Mouse (Mus musculus): ENCODE measurements around the gene Ptpa. TPM values are rescaled to one million over a fixed set of nuclear protein-coding genes. Genes with fewer than 3 reads are reported as not detected.

The Ptpa gene
- total and polyA plus RNA-seq, 3 experiments: 111 to 194 (median 122) TPM

DNA sequence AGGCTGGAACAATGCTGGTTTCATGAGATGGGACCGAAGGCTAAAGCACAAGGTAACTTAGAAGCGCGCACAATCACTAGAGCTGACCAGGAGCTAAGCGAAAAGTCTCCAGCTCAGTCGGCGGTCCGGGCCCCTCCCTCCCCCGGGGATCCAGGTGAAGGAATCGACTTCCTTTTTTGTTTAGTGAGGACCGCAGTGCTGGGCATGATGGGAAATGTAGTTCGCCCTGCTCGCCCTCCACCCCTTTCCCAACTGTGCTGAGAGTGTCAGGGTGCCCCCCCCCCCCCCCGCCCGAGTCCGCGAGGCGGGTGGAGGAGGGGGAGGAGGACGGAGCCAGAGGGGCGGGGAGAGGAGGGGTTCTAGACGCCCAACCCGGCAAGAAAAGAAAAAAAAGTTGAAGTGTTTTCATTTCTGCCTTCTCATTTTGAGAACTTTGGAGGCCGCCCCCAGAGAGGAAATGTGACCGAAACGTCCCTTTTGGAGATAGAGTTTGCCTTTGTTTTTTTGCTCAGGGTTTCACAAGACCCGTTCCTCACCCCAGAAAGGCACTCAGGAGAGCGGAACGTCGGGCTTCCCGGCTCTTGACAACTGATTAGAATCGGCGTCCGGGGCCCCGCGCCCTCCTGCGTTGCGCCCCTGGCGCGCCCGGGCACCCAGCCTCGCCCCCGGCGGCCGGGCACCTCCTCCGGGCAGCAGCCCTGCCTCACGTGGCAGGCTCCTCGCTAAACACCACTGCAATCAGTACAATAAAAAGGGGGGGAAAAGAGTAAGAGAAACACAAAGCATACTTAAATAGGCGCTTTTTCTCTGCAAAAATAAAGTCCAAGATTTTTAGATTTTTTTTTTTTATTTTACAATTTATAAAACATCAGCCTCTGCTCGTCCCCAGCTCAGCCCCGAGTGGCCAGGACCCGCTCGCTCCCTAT lies 56.2 kb downstream of the Ptpa start (continued):
- TF ChIP-seq ZMIZ1 (IDR thresholded peaks at IDR 0.05; ENCODE audit: low read depth, low read length): no peak
- no peak for TF ChIP-seq NRF1 (IDR thresholded peaks at IDR 0.05; ENCODE audit: low read depth, low read length)
- peak; percentile 87 for TF ChIP-seq ELF1 (IDR thresholded peaks at IDR 0.05; ENCODE audit: low read depth, low read length)
- no peak for TF ChIP-seq POLR2AphosphoS2 (IDR thresholded peaks at IDR 0.05; ENCODE audit: low read depth, low read length)
- TF ChIP-seq CHD2 (IDR thresholded peaks at IDR 0.05; ENCODE audit: low read length): peak; percentile 75; the same call in 1 of the 2 replicates
- TF ChIP-seq ZKSCAN1 (IDR thresholded peaks at IDR 0.05; ENCODE audit: borderline replicate concordance, low read depth, low read length): no peak
- no peak for TF ChIP-seq USF1 (IDR thresholded peaks at IDR 0.05; ENCODE audit: low read depth, low read length)

DNA sequence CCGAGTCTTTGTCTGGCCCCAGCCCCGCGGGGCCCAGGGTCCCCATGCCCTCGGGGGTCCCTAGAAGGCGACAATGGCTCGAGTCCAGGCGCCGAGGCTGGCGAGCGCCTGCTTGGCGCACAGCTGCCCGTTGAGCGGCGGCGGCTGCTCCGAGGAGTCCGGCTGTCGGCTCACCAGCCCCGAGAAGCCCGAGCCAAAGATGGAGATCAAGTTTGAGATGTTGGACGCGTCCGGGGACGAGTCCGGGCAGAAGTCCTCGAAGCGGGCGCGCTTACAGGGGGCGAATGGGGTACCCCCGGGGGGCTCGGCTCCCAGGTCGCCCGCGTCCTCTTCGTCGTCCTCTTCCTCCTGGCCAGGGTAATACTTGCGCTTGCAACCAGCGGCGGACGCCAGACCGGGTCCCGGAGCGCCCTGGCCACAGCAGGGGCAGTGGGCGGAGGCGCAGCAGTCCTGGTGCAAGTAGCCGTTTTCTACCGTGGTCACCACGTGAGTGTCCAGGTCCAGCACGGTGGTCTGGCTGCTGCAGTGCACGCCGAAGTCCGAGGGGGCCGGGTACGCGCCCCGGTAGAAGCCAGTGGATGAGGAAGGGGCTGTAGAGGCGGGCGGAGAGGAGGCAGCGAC lies 57.0 kb downstream of the Ptpa start:
- in situ Hi-C loops (cut with MboI; ENCODE audit: low pct_ligation_motif_present, low pct_unique_long_range_greater_than_20kb, low sequenced_read_pairs): loop anchor here (5.0 kb wide), 1 partner anchor 36 kb away; no protein-coding TSS in a partner anchor

DNA sequence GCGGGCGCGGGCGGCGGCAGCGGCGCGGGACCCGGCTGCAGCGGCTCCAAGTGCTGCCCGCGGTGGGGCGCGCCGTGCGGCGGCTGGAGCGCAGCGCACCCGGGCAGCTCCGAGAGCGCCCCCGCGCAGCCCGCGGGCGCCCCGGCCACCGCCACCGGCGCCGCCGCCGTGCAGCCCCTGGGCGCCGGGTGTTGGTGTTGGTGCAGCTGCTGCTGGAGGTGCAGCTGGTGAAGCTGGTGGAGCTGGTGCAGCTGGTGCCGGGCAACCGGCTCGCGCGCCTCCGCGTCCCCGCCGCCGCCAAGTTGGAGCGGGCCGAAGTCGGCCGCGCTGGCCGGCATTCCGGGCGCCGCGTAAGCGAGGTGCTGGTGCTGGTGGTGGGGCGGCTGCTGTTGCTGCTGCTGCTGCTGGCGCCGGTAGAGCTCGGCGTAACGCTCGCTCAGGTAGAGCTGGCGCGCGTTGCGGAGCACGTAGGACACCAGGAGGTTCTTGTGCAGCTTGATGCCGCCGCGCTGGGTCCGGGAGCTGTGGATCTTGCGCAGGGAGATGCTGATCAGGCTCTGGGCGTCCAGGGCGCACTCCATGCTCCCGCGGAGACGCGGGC lies 57.7 kb downstream of the Ptpa start:
- Histone ChIP-seq H3K27me3 (replicated peaks) (peaks cover 77% of the 10 kb centered on the region), H3K4me2 (ENCODE audit: insufficient read depth, low read depth, poor library complexity, severe bottlenecking) (peak overlapping the region; percentile 79), H3K36me3 (replicated peaks in 1 of 2; ENCODE audit: control insufficient read depth in 1 of 2, insufficient read depth in 1 of 2, low read length in 1 of 2) (no peaks in the 10 kb centered on the region), H3K4me1 (ENCODE audit: control insufficient read depth in 1 of 2, insufficient read depth in 2 of 2) (peaks cover 9 to 33% of the 10 kb centered on the region in 2 experiments), H3K79me2 (replicated peaks; ENCODE audit: control insufficient read depth, extremely low read depth, insufficient read depth, poor library complexity, severe bottlenecking) (no peaks in the 10 kb centered on the region), H3K9me3 (replicated peaks; ENCODE audit: low read length) (peaks cover 4% of the 10 kb centered on the region), H3K27ac (ENCODE audit: insufficient read depth, low read depth) (no peak overlapping the region), H3K9ac (ENCODE audit: insufficient read depth, low read depth) (peak overlapping the region; percentile 73; the same call in 1 of the 2 replicates), H3K4me3 (replicated peaks in 1 of 3; ENCODE audit: low read depth in 2 of 3, low read length in 2 of 3, poor library complexity in 1 of 3) (peak overlapping the region; percentile 25 to 66 (median 42))
- in situ Hi-C loops (cut with MboI; ENCODE audit: low pct_ligation_motif_present, low pct_unique_long_range_greater_than_20kb, low sequenced_read_pairs) (loop anchor here (5.0 kb wide), 1 partner anchor 36 kb away; no protein-coding TSS in a partner anchor), dilution Hi-C loops (cut with MboI; ENCODE audit: extremely low pct_ligation_motif_present, extremely low pct_unique_long_range_greater_than_20kb, low sequenced_read_pairs) (no loop called here)
- TF ChIP-seq MAX (IDR thresholded peaks at IDR 0.05; ENCODE audit: low read length) (no peak), HCFC1 (IDR thresholded peaks at IDR 0.05; ENCODE audit: low read depth, low read length) (no peak), GABPA (IDR thresholded peaks at IDR 0.05; ENCODE audit: insufficient replicate concordance, low read depth, low read length) (no peak), BHLHE40 (IDR thresholded peaks at IDR 0.05; ENCODE audit: low read depth, low read length) (no peak), ZNF384 (IDR thresholded peaks at IDR 0.05; ENCODE audit: low read depth, low read length) (no peak), NELFE (IDR thresholded peaks at IDR 0.05; ENCODE audit: low read depth, low read length) (no peak), CHD1 (IDR thresholded peaks at IDR 0.05; ENCODE audit: low read depth, low read length) (no peak), ZMIZ1 (IDR thresholded peaks at IDR 0.05; ENCODE audit: low read depth, low read length) (no peak; the same call in 1 of the 2 replicates), ZC3H11A (IDR thresholded peaks at IDR 0.05; ENCODE audit: low read depth, low read length) (no peak), UBTF (IDR thresholded peaks at IDR 0.05; ENCODE audit: low read depth, low read length) (peak; percentile 93), USF1 (IDR thresholded peaks at IDR 0.05; ENCODE audit: low read depth, low read length) (no peak), JUN (IDR thresholded peaks at IDR 0.05; ENCODE audit: insufficient read depth, low read depth, low read length) (no peak), CTCF (conservative IDR thresholded peaks at IDR 0.05 in 1 of 2, IDR thresholded peaks at IDR 0.05 in 1 of 2; ENCODE audit: low read depth in 2 of 2, low read length in 2 of 2) (peak in 1 of 2 experiments; percentile 9; a peak in 1 of 4 replicates), JUND (conservative IDR thresholded peaks at IDR 0.05; ENCODE audit: low read depth, low read length) (no peak), NRF1 (IDR thresholded peaks at IDR 0.05; ENCODE audit: low read depth, low read length) (peak; percentile 41; the same call in 1 of the 2 replicates), MYC (IDR thresholded peaks at IDR 0.05; ENCODE audit: low read depth, low read length) (no peak), MAFK (IDR thresholded peaks at IDR 0.05; ENCODE audit: insufficient replicate concordance, low read length) (no peak), KAT2A (IDR thresholded peaks at IDR 0.05; ENCODE audit: insufficient replicate concordance, low read length) (no peak), ETS1 (conservative IDR thresholded peaks at IDR 0.05; ENCODE audit: low read depth, low read length) (no peak)
- DNase-seq (ENCODE audit: extremely low read depth): no peak

More for the DNA sequence above, 57.0 kb downstream of the Ptpa start:
- Histone ChIP-seq H3K4me1 (ENCODE audit: control insufficient read depth in 1 of 2, insufficient read depth in 2 of 2) (peaks cover 9 to 33% of the 10 kb centered on the region in 2 experiments), H3K36me3 (replicated peaks in 1 of 2; ENCODE audit: control insufficient read depth in 1 of 2, insufficient read depth in 1 of 2, low read length in 1 of 2) (no peaks in the 10 kb centered on the region), H3K79me2 (replicated peaks; ENCODE audit: control insufficient read depth, extremely low read depth, insufficient read depth, poor library complexity, severe bottlenecking) (no peaks in the 10 kb centered on the region), H3K9me3 (replicated peaks; ENCODE audit: low read length) (peaks cover 4% of the 10 kb centered on the region), H3K27me3 (replicated peaks) (peaks cover 77% of the 10 kb centered on the region), H3K4me2 (ENCODE audit: insufficient read depth, low read depth, poor library complexity, severe bottlenecking) (peak overlapping the region; percentile 79), H3K9ac (ENCODE audit: insufficient read depth, low read depth) (peak overlapping the region; percentile 73; the same call in 1 of the 2 replicates), H3K27ac (ENCODE audit: insufficient read depth, low read depth) (peak overlapping the region; percentile 40; the same call in 1 of the 2 replicates), H3K4me3 (replicated peaks in 1 of 3; ENCODE audit: low read depth in 2 of 3, low read length in 2 of 3, poor library complexity in 1 of 3) (peak overlapping the region; percentile 42 to 66 (median 49))
- DNase-seq (ENCODE audit: extremely low read depth): no peak
- no peak for TF ChIP-seq JUN (IDR thresholded peaks at IDR 0.05; ENCODE audit: insufficient read depth, low read depth, low read length)
- TF ChIP-seq MEF2A (IDR thresholded peaks at IDR 0.05; ENCODE audit: borderline replicate concordance, low read depth, low read length): 0 out of 2 replicates have a peak, but pooled peaks have one; percentile 12
- peak; percentile 21; the same call in 1 of the 2 replicates for TF ChIP-seq MXI1 (IDR thresholded peaks at IDR 0.05; ENCODE audit: low read depth, low read length)
- dilution Hi-C loops (cut with MboI; ENCODE audit: extremely low pct_ligation_motif_present, extremely low pct_unique_long_range_greater_than_20kb, low sequenced_read_pairs): no loop called here

All from CH12.LX (cell line).